Mouse (Mus musculus): ENCODE measurements around the gene Prkg1. TPM values are rescaled to one million over a fixed set of nuclear protein-coding genes. Genes with fewer than 3 reads are reported as not detected.

Gene Prkg1
- polyA plus RNA-seq, 1 experiment from 2014 or later, result 3.2 TPM

DNA sequence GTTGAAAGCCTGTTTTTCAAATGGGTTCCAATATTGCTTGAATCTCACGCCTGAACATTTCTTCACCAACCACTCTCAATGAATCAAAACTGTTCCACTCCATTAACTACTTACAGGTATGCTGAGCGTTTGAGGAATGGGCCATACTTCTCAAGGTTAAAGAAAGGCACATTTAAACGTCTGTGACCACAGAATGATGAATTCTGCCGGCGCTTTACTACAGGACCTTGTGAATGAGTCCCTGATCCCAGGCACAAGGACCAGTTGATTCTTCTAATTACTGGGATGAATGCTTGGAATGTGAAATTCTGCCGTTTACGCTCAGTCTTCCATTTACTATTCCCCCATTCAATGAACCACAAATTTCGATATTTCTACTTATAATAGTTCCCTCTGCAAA, 632.2 kb downstream of the Prkg1 start:
- WGBS, result 86% methylated on average over 8 of the region's 8 CpGs
- Histone ChIP-seq H3K27ac (replicated peaks) (no peak overlapping the region), H3K4me1 (peaks cover 8% of the 10 kb centered on the region), H3K4me3 (no peak overlapping the region), H3K9me3 (replicated peaks) (no peaks in the 10 kb centered on the region), H3K27me3 (ENCODE audit: low read depth, poor library complexity, severe bottlenecking) (no peaks in the 10 kb centered on the region), H3K36me3 (no peaks in the 10 kb centered on the region)
- no peak for DNase-seq (ENCODE audit: low spot score)

DNA sequence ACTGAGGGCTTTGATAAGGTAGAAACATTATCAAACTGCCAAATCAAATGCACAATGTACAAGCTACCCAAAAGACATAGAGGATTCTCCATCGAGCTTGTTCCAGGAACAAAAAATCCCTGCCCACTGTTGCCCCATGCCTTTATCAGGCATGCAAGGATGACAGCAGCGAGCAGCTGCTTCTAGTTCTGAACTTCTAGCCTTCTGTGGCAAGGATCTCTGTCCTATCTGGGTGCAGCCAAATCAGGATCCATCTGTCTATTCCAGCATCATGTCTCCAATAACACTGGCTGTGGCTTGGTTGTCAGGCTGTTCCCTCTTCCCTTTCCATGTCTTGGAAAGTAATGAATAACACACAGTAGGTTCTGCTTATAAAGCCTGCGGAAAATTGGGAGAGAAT, 640.2 kb downstream of the Prkg1 start:
- Histone ChIP-seq H3K4me3 (no peak overlapping the region), H3K27ac (replicated peaks) (no peak overlapping the region)

DNA sequence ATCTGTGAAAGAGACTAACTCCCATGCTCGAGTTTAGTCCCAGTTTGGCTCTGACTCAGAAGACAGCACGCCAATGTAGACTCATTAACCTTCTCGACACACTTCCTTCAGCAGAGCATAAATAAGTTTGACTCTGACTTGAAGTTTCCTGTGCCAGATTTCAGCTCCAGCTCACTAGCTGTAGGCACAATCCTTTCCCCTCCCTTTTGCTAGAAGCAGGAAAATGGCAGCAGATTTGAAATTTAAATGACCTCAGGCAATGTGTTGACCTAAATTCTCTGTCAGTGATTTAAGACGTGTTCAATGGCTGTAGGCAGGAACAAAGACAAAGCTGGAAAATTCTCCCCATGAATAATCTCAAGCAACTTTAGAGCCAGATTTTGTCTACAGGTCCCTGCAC, 650.1 kb downstream of the Prkg1 start:
- H3K4me1 ChIP-seq, result peaks cover 7% of the 10 kb centered on the region
- H3K27me3 ChIP-seq (ENCODE audit: low read depth, poor library complexity, severe bottlenecking), result no peaks in the 10 kb centered on the region
- H3K36me3 ChIP-seq, result no peaks in the 10 kb centered on the region
- 72% methylated on average over 4 of the region's 4 CpGs for WGBS
- no peak for DNase-seq (ENCODE audit: low spot score)
- no peak overlapping the region for H3K4me3 ChIP-seq
- H3K9me3 ChIP-seq (replicated peaks), result no peaks in the 10 kb centered on the region
- peak overlapping the region; percentile 1; the same call in 1 of the 2 replicates for H3K27ac ChIP-seq (replicated peaks)

More for the DNA sequence above, 640.2 kb downstream of the Prkg1 start:
- 88% methylated on average over 3 of the region's 3 CpGs for WGBS
- H3K9me3 ChIP-seq (replicated peaks), result no peaks in the 10 kb centered on the region
- H3K4me1 ChIP-seq, result no peaks in the 10 kb centered on the region
- DNase-seq (ENCODE audit: low spot score), result no peak
- H3K27me3 ChIP-seq (ENCODE audit: low read depth, poor library complexity, severe bottlenecking), result no peaks in the 10 kb centered on the region
- no peaks in the 10 kb centered on the region for H3K36me3 ChIP-seq

DNA sequence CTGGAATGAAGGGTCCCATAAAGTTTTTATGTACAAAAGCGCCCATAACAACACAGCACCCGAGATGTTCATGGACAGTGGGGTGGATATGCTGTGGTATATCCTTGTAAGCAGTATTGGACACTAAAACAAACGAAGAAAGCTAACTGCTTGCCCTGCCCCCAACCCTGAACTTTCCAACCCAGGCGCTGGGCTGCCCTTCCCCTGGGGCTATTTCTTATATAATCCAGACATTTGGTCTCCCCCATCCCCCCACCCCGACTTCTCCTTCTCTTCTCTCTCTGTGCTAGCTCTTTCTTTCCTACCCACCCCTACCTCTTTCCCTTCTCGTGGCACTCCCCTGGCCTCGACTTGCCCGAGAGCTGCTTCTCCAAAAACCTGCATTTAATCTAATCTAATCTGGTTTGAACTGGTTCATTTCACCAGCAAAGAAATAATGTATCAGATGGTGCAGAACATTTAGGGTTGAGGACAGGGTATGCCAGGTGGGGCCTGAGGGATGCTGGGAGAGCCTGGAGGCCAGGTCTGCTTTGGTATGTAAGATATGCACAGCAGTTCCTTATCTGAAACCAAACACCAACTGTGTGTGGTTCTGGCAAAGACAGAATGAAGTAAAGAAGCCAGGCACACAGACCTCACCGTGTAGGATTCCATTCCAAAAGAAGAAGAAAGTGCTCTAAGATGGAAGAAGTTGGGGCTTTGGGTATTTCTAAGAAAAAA, 657.8 kb downstream of the Prkg1 start:
- peaks cover 11% of the 10 kb centered on the region; the same call in 1 of the 2 replicates for H3K4me1 ChIP-seq
- H3K4me3 ChIP-seq, result no peak overlapping the region
- WGBS, result 43% methylated on average over 9 of the region's 9 CpGs
- no peaks in the 10 kb centered on the region for H3K27me3 ChIP-seq (ENCODE audit: low read depth, poor library complexity, severe bottlenecking)
- H3K9me3 ChIP-seq (replicated peaks), result no peaks in the 10 kb centered on the region
- H3K27ac ChIP-seq (replicated peaks), result no peak overlapping the region
- H3K36me3 ChIP-seq, result no peaks in the 10 kb centered on the region
- no peak for DNase-seq (ENCODE audit: low spot score)

DNA sequence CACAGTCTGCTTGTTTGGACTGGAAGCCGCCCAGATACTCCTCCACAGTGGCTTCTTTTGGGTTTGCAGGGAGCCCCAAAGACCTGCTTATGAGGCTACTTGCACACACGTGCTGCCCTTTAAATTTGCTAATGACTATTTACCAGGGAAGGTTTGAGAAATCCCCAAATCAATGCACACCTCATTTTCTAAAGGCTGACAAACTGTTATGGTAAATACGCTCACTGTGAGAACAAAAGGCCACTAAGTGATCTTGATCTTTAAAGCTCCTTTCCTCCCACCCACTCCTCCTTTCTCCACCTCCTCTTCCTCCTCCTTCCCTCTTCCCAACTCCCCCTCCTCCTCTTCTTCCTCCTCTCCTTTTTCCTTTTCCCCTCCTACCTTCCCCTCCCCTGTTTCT, 658.8 kb downstream of the Prkg1 start:
- 30% methylated on average over 3 of the region's 3 CpGs for WGBS
- no peak overlapping the region for H3K27ac ChIP-seq (replicated peaks)

DNA sequence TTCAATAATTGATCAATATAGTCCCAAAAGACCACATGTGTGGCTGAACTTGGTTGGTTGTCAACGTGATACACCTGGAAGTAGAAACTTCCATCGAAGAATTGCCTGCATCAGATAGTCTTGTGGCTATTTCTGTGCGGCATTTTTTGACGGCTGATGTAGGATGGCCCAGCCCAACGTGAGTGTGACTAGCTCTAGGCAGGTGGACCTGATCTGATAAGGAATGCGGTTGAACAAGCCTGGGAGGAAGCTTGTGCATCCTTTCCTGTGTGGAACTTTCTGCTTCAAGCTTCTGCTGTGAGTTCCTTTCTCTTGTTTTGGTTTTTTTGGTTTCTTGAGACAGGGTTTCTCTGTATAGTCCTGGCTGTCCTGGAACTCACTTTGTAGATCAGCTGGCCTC, 660.1 kb downstream of the Prkg1 start:
- no peak for DNase-seq (ENCODE audit: low spot score)
- 85% methylated on average over 6 of the region's 6 CpGs for WGBS
- Histone ChIP-seq H3K4me1 (peaks cover 11% of the 10 kb centered on the region; the same call in 1 of the 2 replicates), H3K4me3 (no peak overlapping the region), H3K27me3 (ENCODE audit: low read depth, poor library complexity, severe bottlenecking) (no peaks in the 10 kb centered on the region), H3K27ac (replicated peaks) (no peak overlapping the region), H3K9me3 (replicated peaks) (no peaks in the 10 kb centered on the region), H3K36me3 (no peaks in the 10 kb centered on the region)

More for the DNA sequence above, 658.8 kb downstream of the Prkg1 start:
- no peaks in the 10 kb centered on the region for H3K9me3 ChIP-seq (replicated peaks)
- H3K4me1 ChIP-seq, result peaks cover 11% of the 10 kb centered on the region; the same call in 1 of the 2 replicates
- H3K36me3 ChIP-seq, result no peaks in the 10 kb centered on the region
- H3K27me3 ChIP-seq (ENCODE audit: low read depth, poor library complexity, severe bottlenecking), result no peaks in the 10 kb centered on the region
- no peak for DNase-seq (ENCODE audit: low spot score)
- no peak overlapping the region for H3K4me3 ChIP-seq

DNA sequence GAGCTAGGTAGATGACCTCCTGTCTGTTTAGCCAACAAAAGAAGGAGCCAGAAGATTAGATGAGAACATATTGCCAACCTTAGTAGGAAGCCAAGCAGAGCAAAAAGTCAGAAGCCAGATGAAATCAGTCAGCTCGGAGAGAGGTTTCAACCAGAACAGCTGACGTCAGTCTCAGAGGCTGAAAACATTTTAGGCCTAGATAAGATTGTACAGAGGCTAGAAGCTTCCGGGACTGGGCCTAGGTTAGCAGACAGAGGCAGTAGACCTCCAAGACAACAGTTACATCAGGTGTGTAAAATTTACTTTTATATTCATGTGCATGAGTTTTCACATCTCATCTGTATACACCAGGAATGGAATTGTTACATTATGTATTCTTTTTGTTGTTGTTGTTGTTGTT, 665.5 kb downstream of the Prkg1 start:
- Histone ChIP-seq H3K4me3 (no peak overlapping the region), H3K27ac (replicated peaks) (no peak overlapping the region), H3K36me3 (no peaks in the 10 kb centered on the region), H3K4me1 (no peaks in the 10 kb centered on the region), H3K9me3 (replicated peaks) (no peaks in the 10 kb centered on the region), H3K27me3 (ENCODE audit: low read depth, poor library complexity, severe bottlenecking) (no peaks in the 10 kb centered on the region)
- WGBS, result 92% methylated on average over 3 of the region's 3 CpGs
- DNase-seq (ENCODE audit: low spot score), result no peak

DNA sequence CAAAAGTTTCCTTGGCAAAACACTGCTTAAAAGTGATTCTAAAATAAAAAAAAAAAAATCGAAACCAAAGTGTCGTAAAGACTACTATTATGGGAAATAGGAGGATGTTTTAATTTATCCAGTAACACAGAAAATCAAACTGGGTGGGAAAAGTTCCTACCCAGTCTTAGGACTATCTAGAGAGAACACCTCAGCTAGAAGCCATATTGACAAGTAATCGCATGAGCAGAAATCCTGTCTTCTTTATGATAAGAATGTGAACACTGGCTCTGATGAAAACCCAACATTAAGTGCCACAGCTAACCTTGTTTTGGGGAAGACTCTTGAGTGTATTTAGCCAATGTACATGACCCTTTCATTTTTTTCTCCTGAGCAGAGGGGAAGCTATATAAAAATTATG, 667.0 kb downstream of the Prkg1 start:
- Histone ChIP-seq H3K4me3 (no peak overlapping the region), H3K9me3 (replicated peaks) (no peaks in the 10 kb centered on the region), H3K27me3 (ENCODE audit: low read depth, poor library complexity, severe bottlenecking) (no peaks in the 10 kb centered on the region), H3K27ac (replicated peaks) (no peak overlapping the region), H3K36me3 (no peaks in the 10 kb centered on the region), H3K4me1 (no peaks in the 10 kb centered on the region)
- WGBS, result 69% methylated on average over 3 of the region's 3 CpGs
- no peak for DNase-seq (ENCODE audit: low spot score)

DNA sequence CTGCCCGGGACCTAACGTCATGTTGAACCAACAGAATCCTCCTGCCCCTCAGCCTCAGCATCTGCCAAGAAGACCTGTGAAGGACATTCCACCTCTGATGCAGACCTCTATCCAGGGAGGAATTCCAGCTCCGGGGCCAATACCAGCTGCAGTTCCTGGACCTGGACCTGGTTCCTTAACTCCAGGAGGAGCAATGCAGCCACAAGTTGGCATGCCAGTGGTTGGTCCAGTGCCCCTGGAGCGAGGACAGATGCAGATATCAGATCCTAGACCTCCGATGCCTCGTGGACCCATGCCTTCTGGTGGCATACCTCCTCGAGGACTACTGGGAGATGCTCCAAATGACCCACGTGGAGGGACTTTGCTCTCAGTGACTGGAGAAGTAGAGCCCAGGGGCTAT, 681.1 kb downstream of the Prkg1 start:
- Histone ChIP-seq H3K27me3 (ENCODE audit: low read depth, poor library complexity, severe bottlenecking) (no peaks in the 10 kb centered on the region), H3K27ac (replicated peaks) (peak overlapping the region; percentile 90), H3K4me1 (peaks cover 22% of the 10 kb centered on the region), H3K9me3 (replicated peaks) (peaks cover 15% of the 10 kb centered on the region), H3K36me3 (peaks cover 45% of the 10 kb centered on the region), H3K4me3 (peak overlapping the region; percentile 80)
- 94% methylated on average over 8 of the region's 8 CpGs for WGBS
- DNase-seq (ENCODE audit: low spot score), result no peak

DNA sequence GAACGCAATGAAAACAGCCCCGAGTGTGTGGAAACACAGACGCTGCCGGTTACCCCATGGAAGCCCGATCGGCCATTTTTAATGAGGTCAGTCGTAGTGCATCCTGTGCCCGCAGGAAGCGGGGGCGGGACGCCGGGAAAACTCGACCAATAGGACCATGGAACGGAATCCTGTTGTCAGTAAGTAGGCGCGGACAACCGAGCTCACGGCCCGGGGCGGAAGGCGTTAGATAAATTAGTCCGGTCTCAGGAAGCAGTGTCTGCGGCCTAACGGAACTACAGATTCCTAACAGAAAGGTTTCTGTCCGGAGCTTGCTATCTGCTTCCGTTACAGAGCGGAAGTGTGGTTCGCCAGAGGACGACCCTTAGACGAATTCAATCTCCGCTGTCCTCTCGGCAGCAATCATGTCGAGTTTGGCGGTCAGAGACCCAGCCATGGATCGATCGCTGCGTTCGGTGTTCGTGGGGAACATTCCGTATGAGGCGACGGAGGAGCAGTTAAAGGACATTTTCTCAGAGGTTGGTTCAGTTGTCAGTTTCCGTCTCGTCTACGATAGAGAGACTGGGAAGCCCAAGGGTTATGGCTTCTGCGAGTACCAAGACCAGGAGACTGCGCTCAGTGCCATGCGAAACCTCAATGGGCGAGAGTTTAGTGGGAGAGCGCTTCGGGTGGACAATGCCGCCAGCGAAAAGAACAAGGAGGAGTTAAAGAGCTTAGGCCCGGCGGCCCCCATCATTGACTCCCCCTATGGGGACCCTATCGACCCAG, 682.0 kb downstream of the Prkg1 start, which contains the start of gene Cstf2t:
Cstf2t (plus strand) TSS at position 176 of the 768 bp plus-strand sequence.
- Histone ChIP-seq H3K27ac (replicated peaks) (peak within 1 kb of the TSS; percentile 90), H3K4me1 (peaks cover 22% of the 10 kb centered on the region), H3K9me3 (replicated peaks) (peaks cover 15% of the 10 kb centered on the region), H3K4me3 (peak within 1 kb of the TSS; percentile 80), H3K36me3 (peaks cover 42% of the 10 kb centered on the region), H3K27me3 (ENCODE audit: low read depth, poor library complexity, severe bottlenecking) (no peaks in the 10 kb centered on the region)
- 3% methylated on average over 56 of the region's 56 CpGs for WGBS
- peak; percentile 97 for DNase-seq (ENCODE audit: low spot score)

DNA sequence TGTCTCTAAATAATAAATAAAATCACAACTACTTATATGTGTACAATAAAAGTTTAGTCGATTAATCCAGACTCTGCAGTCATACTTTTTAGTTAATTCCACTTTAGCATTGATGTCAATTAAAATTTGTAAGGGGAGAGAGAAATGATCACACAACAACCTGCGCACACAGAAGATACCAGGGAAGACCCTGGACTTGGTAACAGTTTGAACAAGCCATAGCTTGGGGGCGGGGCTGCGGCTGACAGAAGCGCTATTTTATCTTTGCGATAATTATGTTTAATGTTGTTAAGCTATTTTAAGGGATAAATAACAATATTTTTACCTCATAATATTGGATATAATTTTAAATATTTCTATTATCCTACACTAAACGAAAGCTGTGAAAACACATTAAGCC, 682.6 kb downstream of the Prkg1 start:
- Histone ChIP-seq H3K9me3 (replicated peaks) (peaks cover 15% of the 10 kb centered on the region), H3K27me3 (ENCODE audit: low read depth, poor library complexity, severe bottlenecking) (no peaks in the 10 kb centered on the region), H3K36me3 (peaks cover 38% of the 10 kb centered on the region), H3K27ac (replicated peaks) (peak overlapping the region; percentile 90), H3K4me3 (peak overlapping the region; percentile 80), H3K4me1 (peaks cover 22% of the 10 kb centered on the region)
- 20% methylated on average over 7 of the region's 7 CpGs for WGBS
- no peak for DNase-seq (ENCODE audit: low spot score)

DNA sequence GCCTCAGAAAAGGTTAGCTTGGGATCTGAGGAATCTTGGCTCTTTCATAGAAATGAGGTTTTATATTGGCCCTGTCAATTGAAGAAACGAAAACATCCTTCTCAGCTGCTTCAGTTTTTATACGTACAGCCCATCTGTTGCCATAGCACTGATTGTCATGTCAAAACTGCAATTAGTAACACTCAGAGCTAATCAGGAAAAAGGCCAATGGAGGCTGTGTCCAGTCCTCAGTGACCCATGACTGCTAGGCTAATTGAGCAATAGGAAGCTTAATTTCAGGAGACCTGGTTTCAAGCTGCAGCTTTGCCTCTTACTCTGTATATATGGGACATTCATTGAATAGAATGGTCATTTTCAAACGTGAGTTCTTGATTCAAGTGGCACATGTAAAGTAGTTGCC, 686.6 kb downstream of the Prkg1 start:
- no peak for DNase-seq (ENCODE audit: low spot score)
- Histone ChIP-seq H3K36me3 (no peaks in the 10 kb centered on the region), H3K9me3 (replicated peaks) (no peaks in the 10 kb centered on the region), H3K4me1 (peaks cover 23% of the 10 kb centered on the region), H3K27ac (replicated peaks) (no peak overlapping the region), H3K27me3 (ENCODE audit: low read depth, poor library complexity, severe bottlenecking) (0 out of 2 replicates have a peak, but pooled peaks cover 5% of the 10 kb centered on the region), H3K4me3 (no peak overlapping the region)
- 81% methylated on average over 3 of the region's 3 CpGs for WGBS

DNA sequence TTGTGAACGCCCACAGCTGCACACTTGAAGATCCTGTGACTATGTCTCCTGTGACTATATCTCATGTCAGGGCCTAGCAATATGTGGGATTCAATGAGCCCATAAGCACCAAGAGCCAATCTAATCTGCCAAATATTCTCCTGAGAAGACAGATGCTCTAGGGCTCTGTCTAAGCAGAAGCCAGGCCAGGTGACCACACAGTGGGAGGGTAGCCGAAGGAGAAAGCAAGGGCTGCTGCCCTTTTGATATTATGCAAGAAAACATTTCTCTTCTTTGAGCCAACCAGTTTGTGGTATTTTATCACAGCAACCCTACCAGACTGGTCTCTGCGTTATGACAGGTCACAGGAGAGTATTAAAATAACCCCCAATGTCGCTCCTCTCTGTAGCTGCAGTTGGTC, 688.7 kb downstream of the Prkg1 start:
- DNase-seq (ENCODE audit: low spot score), result no peak
- Histone ChIP-seq H3K27me3 (ENCODE audit: low read depth, poor library complexity, severe bottlenecking) (peaks cover 17% of the 10 kb centered on the region; the same call in 1 of the 2 replicates), H3K4me1 (peaks cover 18% of the 10 kb centered on the region), H3K27ac (replicated peaks) (no peak overlapping the region), H3K9me3 (replicated peaks) (no peaks in the 10 kb centered on the region), H3K36me3 (no peaks in the 10 kb centered on the region), H3K4me3 (no peak overlapping the region)
- WGBS, result 89% methylated on average over 4 of the region's 4 CpGs

Measured in midbrain, embryonic 10.5 days (tissue).